Mouse (Mus musculus) ES-Bruce4 (cell line): ENCODE data around the gene Paqr8. TPM values are rescaled to one million over a fixed set of nuclear protein-coding genes. Genes with fewer than 3 reads are reported as not detected.

Source experiments
- H3K27ac ChIP-seq: 2 replicates; pipeline ENCODE4 v1.5.1; 2012; ENCODE audit warnings: low read length, inconsistent platforms; ENCODE audit not compliant: insufficient read depth
- H3K27me3 ChIP-seq: 2 replicates; pipeline ENCODE4 v1.6.1; 2012; ENCODE audit warnings: mild to moderate bottlenecking, low read length, inconsistent platforms; ENCODE audit not compliant: control insufficient read depth, poor library complexity, insufficient read depth, severe bottlenecking
- H3K36me3 ChIP-seq: 2 replicates; pipeline ENCODE4 v1.6.1; 2012; ENCODE audit warnings: inconsistent platforms, mild to moderate bottlenecking, low read length, moderate library complexity; ENCODE audit not compliant: control insufficient read depth, poor library complexity, insufficient read depth, severe bottlenecking
- H3K4me1 ChIP-seq: one replicate; pipeline ENCODE4 v1.8.1; 2011; ENCODE audit warnings: low read length; ENCODE audit not compliant: control insufficient read depth, insufficient read depth
- H3K4me3 ChIP-seq: 2 replicates; pipeline ENCODE4 v1.5.1; 2011; ENCODE audit warnings: low read depth, mild to moderate bottlenecking, low read length
- H3K9ac ChIP-seq: 2 replicates; pipeline ENCODE4 v1.6.1; 2012; ENCODE audit warnings: low read depth, mild to moderate bottlenecking, inconsistent platforms; ENCODE audit not compliant: poor library complexity, severe bottlenecking
- H3K9me3 ChIP-seq: replicated peaks from 2 replicates; pipeline ENCODE4 v1.6.1; 2012; ENCODE audit warnings: mild to moderate bottlenecking, low read length, inconsistent platforms; ENCODE audit not compliant: control insufficient read depth, poor library complexity, insufficient read depth, severe bottlenecking
- CTCF ChIP-seq: IDR thresholded peaks from one replicate; pipeline ENCODE4 v1.8.1; 2011; ENCODE audit warnings: low read depth, low read length
- EP300 ChIP-seq: IDR thresholded peaks from 2 replicates; pipeline ENCODE4 v1.6.1; 2011; ENCODE audit warnings: low read depth, low read length; ENCODE audit not compliant: insufficient read depth
- POLR2A ChIP-seq: IDR thresholded peaks from one replicate; pipeline ENCODE4 v1.8.1; 2011; ENCODE audit warnings: low read length; ENCODE audit not compliant: insufficient read depth
- polyA plus RNA-seq: library from polyadenylated mRNA; stranded (reverse); fragments of >200 nt; gene quantifications from 2 replicates; pipeline ENCODE4 v1.2.4, GENCODE M21; 2011; ENCODE audit warnings: low read depth; ENCODE audit not compliant: missing spikeins, insufficient read depth, insufficient read length

Gene Paqr8
- polyA plus RNA-seq, 1 experiment = 4.4 TPM

GRCm38 (mm10) chr1:20941322-20941721 lies 50.9 kb downstream of the Paqr8 start:
- no peak for TF ChIP-seq POLR2A
- no peak for TF ChIP-seq CTCF
- TF ChIP-seq EP300 = no peak
- Histone ChIP-seq H3K9me3 (no peaks in the 10 kb centered on the region), H3K9ac (no peak overlapping the region), H3K27me3 (no peaks in the 10 kb centered on the region), H3K4me3 (no peak overlapping the region), H3K27ac (no peak overlapping the region), H3K4me1 (no peaks in the 10 kb centered on the region), H3K36me3 (no peaks in the 10 kb centered on the region)

- Histone ChIP-seq H3K9ac (no peak overlapping the region), H3K27me3 (no peaks in the 10 kb centered on the region), H3K9me3 (no peaks in the 10 kb centered on the region), H3K4me1 (no peaks in the 10 kb centered on the region), H3K27ac (no peak overlapping the region), H3K36me3 (no peaks in the 10 kb centered on the region), H3K4me3 (no peak overlapping the region)
- no peak for TF ChIP-seq CTCF
- TF ChIP-seq EP300 = no peak
- TF ChIP-seq POLR2A = no peak
Observed at GRCm38 (mm10) chr1:20941857-20942256, 51.5 kb downstream of the Paqr8 start.

GRCm38 (mm10) chr1:20943016-20943415 lies 52.6 kb downstream of the Paqr8 start:
- H3K4me1 ChIP-seq = no peaks in the 10 kb centered on the region
- no peaks in the 10 kb centered on the region for H3K27me3 ChIP-seq
- H3K4me3 ChIP-seq = no peak overlapping the region
- no peak overlapping the region for H3K27ac ChIP-seq
- TF ChIP-seq EP300 (no peak), POLR2A (no peak), CTCF (peak; percentile 18)
- H3K9me3 ChIP-seq = no peaks in the 10 kb centered on the region
- no peaks in the 10 kb centered on the region for H3K36me3 ChIP-seq
- H3K9ac ChIP-seq = no peak overlapping the region

- Histone ChIP-seq H3K9me3 (no peaks in the 10 kb centered on the region), H3K27me3 (no peaks in the 10 kb centered on the region), H3K9ac (peak within 1 kb of the TSS; percentile 29), H3K4me1 (peaks cover 1% of the 10 kb centered on the region), H3K36me3 (no peaks in the 10 kb centered on the region), H3K27ac (no peak within 1 kb of the TSS), H3K4me3 (peak within 1 kb of the TSS; percentile 54)
- no peak for TF ChIP-seq CTCF
- TF ChIP-seq POLR2A = peak; percentile 57
- TF ChIP-seq EP300 = no peak
Observed at GRCm38 (mm10) chr1:20951300-20951763, 60.9 kb downstream of the Paqr8 start, which contains the start of gene Efhc1. Gene Efhc1 (plus strand): TSS chr1:20951626.

GRCm38 (mm10) chr1:20951799-20952198 lies 61.4 kb downstream of the Paqr8 start:
- H3K27me3 ChIP-seq = no peaks in the 10 kb centered on the region
- no peak overlapping the region for H3K27ac ChIP-seq
- H3K9me3 ChIP-seq = no peaks in the 10 kb centered on the region
- H3K4me3 ChIP-seq = peak overlapping the region; percentile 52
- TF ChIP-seq CTCF (no peak), POLR2A (no peak), EP300 (no peak)
- H3K36me3 ChIP-seq = no peaks in the 10 kb centered on the region
- peak overlapping the region; percentile 29 for H3K9ac ChIP-seq
- peaks cover 1% of the 10 kb centered on the region for H3K4me1 ChIP-seq

GRCm38 (mm10) chr1:20954876-20955275 lies 64.5 kb downstream of the Paqr8 start:
- Histone ChIP-seq H3K36me3 (no peaks in the 10 kb centered on the region), H3K4me1 (peaks cover 1% of the 10 kb centered on the region), H3K27ac (no peak overlapping the region), H3K9me3 (no peaks in the 10 kb centered on the region), H3K9ac (no peak overlapping the region), H3K27me3 (no peaks in the 10 kb centered on the region), H3K4me3 (no peak overlapping the region)
- TF ChIP-seq EP300 = no peak
- TF ChIP-seq POLR2A = no peak
- no peak for TF ChIP-seq CTCF
